Mouse (Mus musculus) frontal cortex, postnatal 36 days (tissue): ENCODE data around the gene Hepacam2.
"Not testable (repeated sequence)": the region's sequence is repeated elsewhere in the genome, so short reads cannot be mapped to it uniquely, and the experiment has no call there.

Experiments
- DNase-seq, 2 experiments: peaks; one replicate each; pipeline ENCODE4 v3.0.0; 2022; ENCODE audit warnings: low spot score in 2 of 2

The Hepacam2 gene

DNA sequence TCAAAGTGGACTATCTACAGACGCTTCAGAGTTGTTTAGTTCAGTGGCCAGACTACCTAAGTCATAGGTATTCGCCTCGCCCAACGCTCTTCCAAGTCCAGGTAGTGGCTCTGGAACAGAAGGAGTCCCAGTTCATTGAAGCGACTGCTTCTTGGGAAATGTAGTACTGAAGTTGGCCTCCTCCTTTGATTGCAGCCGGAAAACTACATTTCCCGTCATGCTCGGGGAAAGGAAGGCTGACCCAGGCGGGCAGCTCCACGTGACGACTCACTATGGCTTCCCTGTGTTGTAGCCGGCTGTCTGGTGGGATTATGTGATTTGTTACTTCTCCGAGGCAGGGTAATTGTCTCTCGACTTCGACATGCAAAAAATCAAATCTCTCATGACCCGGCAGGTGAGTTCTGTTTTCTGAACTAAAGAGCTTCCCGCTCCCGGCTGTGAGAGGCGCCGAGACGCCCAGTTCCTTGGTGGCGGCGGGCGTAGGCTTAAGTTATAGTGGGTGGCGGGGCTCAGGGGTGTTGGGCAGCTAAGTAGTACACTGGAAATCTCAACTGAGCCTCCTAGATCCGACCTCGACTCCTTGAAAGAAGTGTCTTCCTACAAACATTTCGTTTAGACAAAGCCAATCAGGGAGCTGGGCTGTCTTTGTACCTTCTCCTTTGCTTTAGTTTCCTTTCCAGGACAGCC is at the start of gene Hepacam2, which contains the start of gene Vps50:
Gene Hepacam2, minus strand, starts transcription at position 137 of the 687 bp plus-strand sequence.
Gene Vps50, plus strand, starts transcription at position 221 of the 687 bp plus-strand sequence.
- peak; percentile 87 to 95 for DNase-seq

GRCm38 (mm10) chr6:3544970-3545369 is 46.9 kb upstream of the Hepacam2 start:
- DNase-seq = no peak

GRCm38 (mm10) chr6:3543862-3544261 is 45.8 kb upstream of the Hepacam2 start:
- no peak for DNase-seq

DNA sequence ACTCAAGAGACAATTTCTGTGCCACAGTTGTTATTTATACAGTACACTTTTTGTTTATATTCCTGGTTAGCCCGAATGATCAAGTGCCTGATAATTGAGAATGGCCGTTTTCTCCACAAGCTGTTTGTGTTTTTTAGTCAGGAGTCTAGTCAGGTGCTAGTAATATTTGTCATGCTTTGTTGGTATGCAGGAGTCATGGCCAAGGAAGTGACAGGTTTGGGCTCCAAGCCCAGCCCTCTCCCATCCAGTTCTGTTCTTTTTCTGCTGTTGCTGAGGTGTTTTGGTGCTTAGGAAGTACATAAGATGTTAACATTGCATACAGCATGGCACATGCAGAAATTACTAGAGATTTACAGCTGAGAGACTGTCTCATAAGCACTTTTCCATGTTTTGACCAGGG is 41.4 kb upstream of the Hepacam2 start:
- DNase-seq = no peak

GRCm38 (mm10) chr6:3536048-3536447 is 38.0 kb upstream of the Hepacam2 start:
- no peak for DNase-seq

GRCm38 (mm10) chr6:3531445-3531844 is 33.3 kb upstream of the Hepacam2 start:
- DNase-seq = no peak

DNA sequence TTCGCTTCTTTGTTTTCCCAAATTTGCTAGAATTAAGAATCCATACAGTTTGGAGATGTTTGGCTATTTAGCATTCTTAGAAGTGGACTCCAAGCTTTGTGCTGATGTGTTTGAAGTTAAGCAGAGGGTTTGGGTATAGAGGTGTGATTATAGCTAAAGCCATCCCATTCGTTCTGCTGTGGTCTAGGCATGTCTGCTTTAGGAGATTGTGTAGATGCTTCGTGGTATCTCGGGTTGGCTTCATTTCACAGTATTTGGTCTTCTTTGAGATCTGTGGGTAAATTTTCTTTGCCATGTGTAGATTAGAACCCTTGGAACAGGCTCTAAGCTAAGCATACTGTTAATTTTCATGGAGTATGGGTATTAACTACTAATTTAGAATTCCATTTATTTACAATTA is 30.1 kb upstream of the Hepacam2 start:
- no peak for DNase-seq

DNA sequence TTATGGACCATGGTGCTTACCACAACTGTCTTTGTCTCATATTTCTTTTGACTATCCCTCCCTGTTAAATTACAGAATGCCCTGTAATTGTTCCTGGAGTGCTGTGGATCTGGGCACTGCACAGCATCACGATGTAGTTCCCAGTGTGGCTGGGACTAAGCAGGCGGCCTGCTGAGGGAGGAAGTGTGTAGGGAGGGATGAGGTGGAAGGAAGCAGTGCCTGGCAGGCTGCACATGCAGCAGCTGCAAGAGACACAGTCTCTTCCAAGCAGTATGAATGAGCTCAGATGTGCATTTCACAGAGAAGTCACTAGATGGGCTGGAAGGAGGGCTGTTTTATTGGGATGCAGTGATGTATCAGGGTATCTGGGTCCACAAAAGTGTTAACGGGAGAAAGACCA is 14.5 kb upstream of the Hepacam2 start:
- DNase-seq = peak in 1 of 2 experiments; percentile 43

- no peak for DNase-seq
Observed at GRCm38 (mm10) chr6:3511612-3512011, 13.5 kb upstream of the Hepacam2 start.

GRCm38 (mm10) chr6:3511116-3511515 is 13.0 kb upstream of the Hepacam2 start:
- no peak for DNase-seq

DNA sequence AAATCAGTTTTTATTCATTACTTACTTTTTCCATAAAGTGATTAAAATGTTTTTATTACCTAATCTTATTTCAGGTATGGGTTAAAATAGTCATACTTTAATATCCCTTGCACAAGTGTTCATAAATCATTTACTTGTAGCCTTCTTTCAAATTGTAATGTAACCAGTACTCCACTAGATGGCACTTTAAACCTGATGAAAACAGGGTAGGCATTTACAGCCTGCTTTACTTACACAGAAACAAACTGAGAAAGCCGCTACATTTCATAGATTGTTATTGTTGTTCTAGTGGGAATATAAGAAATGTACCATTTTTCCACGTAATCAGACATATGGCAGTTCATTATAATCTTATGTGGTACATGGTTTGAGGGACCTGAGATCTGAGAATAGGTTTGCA is 11.7 kb upstream of the Hepacam2 start:
- DNase-seq = no peak

DNA sequence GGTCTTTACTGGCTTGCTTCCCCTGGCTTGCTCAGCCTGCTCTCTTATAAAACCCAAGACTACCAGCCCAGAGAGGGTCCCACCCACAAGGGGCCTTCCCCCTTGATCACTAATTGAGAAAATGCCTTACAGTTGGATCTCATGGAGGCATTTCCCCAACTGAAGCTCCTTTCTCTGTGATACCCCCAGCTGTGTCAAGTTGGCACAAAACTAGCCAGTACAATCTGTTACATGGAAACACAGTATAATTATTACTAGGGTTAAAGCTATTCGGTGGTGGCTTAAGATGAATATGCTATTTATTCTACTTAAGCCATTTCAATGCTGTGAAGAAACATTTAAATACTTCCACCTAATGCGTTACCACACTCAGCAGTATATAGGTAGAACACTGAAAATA is 10.1 kb upstream of the Hepacam2 start:
- not testable (repeated sequence) for DNase-seq

DNA sequence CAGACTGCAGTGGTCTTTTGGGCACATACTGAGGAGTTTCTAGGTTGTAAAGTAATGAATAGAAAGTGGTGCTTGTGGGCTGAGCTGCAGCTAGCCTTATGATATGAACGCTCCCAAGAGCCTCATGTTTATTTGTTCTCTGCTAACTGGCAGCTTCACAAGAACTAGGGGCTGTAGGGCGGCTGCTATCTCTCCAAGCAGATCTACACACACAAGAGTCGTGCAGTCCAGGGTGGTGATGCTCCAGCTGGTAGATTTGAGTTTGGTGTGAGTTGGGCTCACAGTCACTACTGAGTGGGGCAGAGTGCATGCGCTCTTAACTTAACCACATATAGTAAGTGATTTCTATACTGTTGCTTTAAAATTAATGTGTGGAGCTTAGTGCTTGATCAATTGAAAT is 9.0 kb upstream of the Hepacam2 start:
- no peak for DNase-seq

DNA sequence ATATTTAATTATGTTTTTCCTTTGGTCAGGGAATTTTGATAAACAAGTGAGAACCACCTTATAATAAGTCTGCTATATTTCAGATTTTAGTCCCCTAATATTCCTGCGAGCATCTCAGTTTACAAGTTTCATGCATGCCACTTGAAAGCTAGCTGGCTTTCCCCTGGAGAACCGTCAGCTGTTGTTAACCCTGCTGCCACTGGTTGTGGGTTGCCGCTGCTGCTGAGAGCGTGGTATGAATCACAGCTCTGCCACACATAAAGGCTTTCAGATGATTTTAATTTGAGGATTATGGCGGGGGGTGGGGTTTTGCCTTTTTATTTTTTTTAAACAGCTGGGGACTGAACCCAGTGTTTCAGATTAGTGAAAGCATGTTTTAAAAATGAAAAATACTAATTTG is 7.2 kb upstream of the Hepacam2 start:
- DNase-seq = no peak

GRCm38 (mm10) chr6:3500286-3500685 is 2.2 kb upstream of the Hepacam2 start:
- DNase-seq = no peak

- peak in 1 of 2 experiments; percentile 51 for DNase-seq
Observed at GRCm38 (mm10) chr6:3496210-3496609, 1.9 kb downstream of the Hepacam2 start.

GRCm38 (mm10) chr6:3494285-3494684 is 3.8 kb downstream of the Hepacam2 start:
- no peak for DNase-seq

GRCm38 (mm10) chr6:3487355-3487754 is 10.7 kb downstream of the Hepacam2 start:
- DNase-seq = no peak

GRCm38 (mm10) chr6:3485133-3485532 is 13.0 kb downstream of the Hepacam2 start:
- no peak for DNase-seq

DNA sequence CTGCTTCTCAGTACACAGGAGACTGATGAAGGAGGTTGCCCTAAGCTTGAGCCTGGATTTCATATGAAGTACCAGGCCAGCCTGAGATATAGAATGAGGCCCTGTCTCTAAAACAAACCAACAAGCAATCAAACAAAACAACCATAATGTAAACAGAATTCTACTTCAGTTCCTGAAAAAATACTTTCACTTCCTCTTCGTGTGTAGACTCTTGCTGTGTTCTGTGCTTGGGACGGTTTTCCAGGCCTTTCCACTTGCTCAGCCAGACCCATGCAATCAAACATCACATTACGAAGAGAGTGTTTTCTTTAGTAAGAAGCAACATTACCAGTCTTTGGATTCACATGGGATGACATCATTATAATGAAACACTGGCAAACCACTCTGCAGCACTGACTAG is 16.4 kb downstream of the Hepacam2 start:
- DNase-seq = no peak

- no peak for DNase-seq
Observed at GRCm38 (mm10) chr6:3479853-3480252, 18.2 kb downstream of the Hepacam2 start.

DNA sequence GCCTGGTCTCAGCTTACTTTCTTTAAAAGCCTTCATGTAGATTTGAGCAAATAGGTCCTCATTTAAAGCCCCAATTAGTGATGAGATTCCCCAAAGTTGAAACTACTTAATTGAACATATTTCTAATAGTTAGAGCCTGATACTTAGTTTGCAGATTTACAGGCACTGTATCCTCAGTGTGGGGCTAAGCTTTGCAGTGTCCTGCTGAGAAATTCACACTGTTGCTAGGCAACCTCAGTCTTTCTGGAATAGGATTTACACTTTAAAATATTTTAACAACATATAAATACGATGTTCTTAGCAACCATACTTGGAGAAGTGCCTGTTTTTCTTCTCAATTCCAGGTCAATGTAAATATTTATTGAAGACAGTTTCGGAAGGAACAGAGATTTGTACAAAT is 21.8 kb downstream of the Hepacam2 start:
- DNase-seq = no peak

GRCm38 (mm10) chr6:3470706-3471105 is 27.4 kb downstream of the Hepacam2 start:
- no peak for DNase-seq

GRCm38 (mm10) chr6:3468627-3469026 is 29.5 kb downstream of the Hepacam2 start:
- DNase-seq = no peak
